Mouse (Mus musculus): Measurements from ENCODE around the gene Vdac1. TPM values are rescaled to one million over a fixed set of nuclear protein-coding genes. Genes with fewer than 3 reads are reported as not detected.

Vdac1 gene
- total and polyA plus RNA-seq, 2 experiments from 2014 or later: 478 to 627 TPM

GRCm38 (mm10) chr11:52405196-52405688, 44.6 kb downstream of the Vdac1 start:
- ATAC-seq (ENCODE audit: insufficient read depth, low read depth) (no peak), DNase-seq (ENCODE audit: low spot score) (no peak)
- H3K36me3 ChIP-seq (replicated peaks; ENCODE audit: control insufficient read depth, insufficient read depth, low read length): peaks cover 46% of the 10 kb centered on the region
- WGBS: 74% methylated on average over 9 of the region's 9 CpGs
- peaks cover 13% of the 10 kb centered on the region; the same call in 1 of the 2 replicates for H3K4me1 ChIP-seq (ENCODE audit: control insufficient read depth, insufficient read depth)
- no peak overlapping the region for H3K4me3 ChIP-seq (ENCODE audit: low read depth, low read length)
- no peak overlapping the region for H3K9ac ChIP-seq (replicated peaks; ENCODE audit: low read depth, low read length)
- TF ChIP-seq EP300 (IDR thresholded peaks at IDR 0.05; ENCODE audit: low read depth) (no peak), CTCF (IDR thresholded peaks at IDR 0.05; ENCODE audit: low read depth) (no peak)
- H3K27me3 ChIP-seq (ENCODE audit: control insufficient read depth, insufficient read depth, low read length): no peaks in the 10 kb centered on the region
- no peaks in the 10 kb centered on the region for H3K9me3 ChIP-seq (replicated peaks; ENCODE audit: control insufficient read depth, low read length)
- no peak overlapping the region for H3K4me2 ChIP-seq (ENCODE audit: low read depth, low read length)
- no peak overlapping the region for H3K27ac ChIP-seq (ENCODE audit: low read depth)

GRCm38 (mm10) chr11:52409316-52409715, 48.7 kb downstream of the Vdac1 start:
- Histone ChIP-seq H3K36me3 (replicated peaks; ENCODE audit: control insufficient read depth, insufficient read depth, low read length) (peaks cover 31% of the 10 kb centered on the region), H3K27ac (ENCODE audit: low read depth) (peak overlapping the region; percentile 56), H3K4me2 (ENCODE audit: low read depth, low read length) (no peak overlapping the region), H3K27me3 (ENCODE audit: control insufficient read depth, insufficient read depth, low read length) (no peaks in the 10 kb centered on the region), H3K4me1 (ENCODE audit: control insufficient read depth, insufficient read depth) (peaks cover 13% of the 10 kb centered on the region; the same call in 1 of the 2 replicates), H3K9me3 (replicated peaks; ENCODE audit: control insufficient read depth, low read length) (no peaks in the 10 kb centered on the region), H3K4me3 (ENCODE audit: low read depth, low read length) (no peak overlapping the region), H3K9ac (replicated peaks; ENCODE audit: low read depth, low read length) (no peak overlapping the region)
- TF ChIP-seq EP300 (IDR thresholded peaks at IDR 0.05; ENCODE audit: low read depth): no peak
- TF ChIP-seq CTCF (IDR thresholded peaks at IDR 0.05; ENCODE audit: low read depth): no peak
- WGBS: 19% methylated on average over 5 of the region's 5 CpGs
- peak; percentile 54 for ATAC-seq (ENCODE audit: insufficient read depth, low read depth)
- DNase-seq (ENCODE audit: low spot score): peak; percentile 15

- no peaks in the 10 kb centered on the region for H3K36me3 ChIP-seq (replicated peaks; ENCODE audit: control insufficient read depth, insufficient read depth, low read length)
- no peaks in the 10 kb centered on the region for H3K27me3 ChIP-seq (ENCODE audit: control insufficient read depth, insufficient read depth, low read length)
- no peaks in the 10 kb centered on the region for H3K9me3 ChIP-seq (replicated peaks; ENCODE audit: control insufficient read depth, low read length)
- no peak for DNase-seq (ENCODE audit: low spot score)
- H3K27ac ChIP-seq (ENCODE audit: low read depth): no peak overlapping the region
- H3K4me3 ChIP-seq (ENCODE audit: low read depth, low read length): no peak overlapping the region
- WGBS: 55% methylated on average over 5 of the region's 5 CpGs
- no peak for ATAC-seq (ENCODE audit: insufficient read depth, low read depth)
- no peak overlapping the region for H3K4me2 ChIP-seq (ENCODE audit: low read depth, low read length)
- no peak for TF ChIP-seq EP300 (IDR thresholded peaks at IDR 0.05; ENCODE audit: low read depth)
- no peak for TF ChIP-seq CTCF (IDR thresholded peaks at IDR 0.05; ENCODE audit: low read depth)
- no peaks in the 10 kb centered on the region for H3K4me1 ChIP-seq (ENCODE audit: control insufficient read depth, insufficient read depth)
- no peak overlapping the region for H3K9ac ChIP-seq (replicated peaks; ENCODE audit: low read depth, low read length)
Measured at GRCm38 (mm10) chr11:52418358-52418757, 57.7 kb downstream of the Vdac1 start.

GRCm38 (mm10) chr11:52419246-52419645, 58.6 kb downstream of the Vdac1 start:
- TF ChIP-seq EP300 (IDR thresholded peaks at IDR 0.05; ENCODE audit: low read depth) (no peak), CTCF (IDR thresholded peaks at IDR 0.05; ENCODE audit: low read depth) (no peak)
- WGBS: 51% methylated on average over 5 of the region's 5 CpGs
- Histone ChIP-seq H3K27me3 (ENCODE audit: control insufficient read depth, insufficient read depth, low read length) (no peaks in the 10 kb centered on the region), H3K36me3 (replicated peaks; ENCODE audit: control insufficient read depth, insufficient read depth, low read length) (no peaks in the 10 kb centered on the region), H3K4me3 (ENCODE audit: low read depth, low read length) (no peak overlapping the region), H3K9me3 (replicated peaks; ENCODE audit: control insufficient read depth, low read length) (no peaks in the 10 kb centered on the region), H3K9ac (replicated peaks; ENCODE audit: low read depth, low read length) (no peak overlapping the region), H3K4me2 (ENCODE audit: low read depth, low read length) (no peak overlapping the region), H3K4me1 (ENCODE audit: control insufficient read depth, insufficient read depth) (no peaks in the 10 kb centered on the region), H3K27ac (ENCODE audit: low read depth) (no peak overlapping the region)
- no peak for ATAC-seq (ENCODE audit: insufficient read depth, low read depth)
- DNase-seq (ENCODE audit: low spot score): no peak

- Histone ChIP-seq H3K9me3 (replicated peaks; ENCODE audit: control insufficient read depth, low read length) (no peaks in the 10 kb centered on the region), H3K4me3 (ENCODE audit: low read depth, low read length) (no peak overlapping the region), H3K36me3 (replicated peaks; ENCODE audit: control insufficient read depth, insufficient read depth, low read length) (no peaks in the 10 kb centered on the region), H3K4me2 (ENCODE audit: low read depth, low read length) (no peak overlapping the region), H3K27me3 (ENCODE audit: control insufficient read depth, insufficient read depth, low read length) (no peaks in the 10 kb centered on the region), H3K27ac (ENCODE audit: low read depth) (no peak overlapping the region), H3K4me1 (ENCODE audit: control insufficient read depth, insufficient read depth) (no peaks in the 10 kb centered on the region), H3K9ac (replicated peaks; ENCODE audit: low read depth, low read length) (no peak overlapping the region)
- 82% methylated on average over 7 of the region's 7 CpGs for WGBS
- no peak for ATAC-seq (ENCODE audit: insufficient read depth, low read depth)
- no peak for DNase-seq (ENCODE audit: low spot score)
- no peak for TF ChIP-seq EP300 (IDR thresholded peaks at IDR 0.05; ENCODE audit: low read depth)
- no peak for TF ChIP-seq CTCF (IDR thresholded peaks at IDR 0.05; ENCODE audit: low read depth)
Measured at GRCm38 (mm10) chr11:52419861-52420260, 59.2 kb downstream of the Vdac1 start.
